Mouse (Mus musculus): Measurements from ENCODE around the gene Tmcc3.

Tmcc3 gene

DNA sequence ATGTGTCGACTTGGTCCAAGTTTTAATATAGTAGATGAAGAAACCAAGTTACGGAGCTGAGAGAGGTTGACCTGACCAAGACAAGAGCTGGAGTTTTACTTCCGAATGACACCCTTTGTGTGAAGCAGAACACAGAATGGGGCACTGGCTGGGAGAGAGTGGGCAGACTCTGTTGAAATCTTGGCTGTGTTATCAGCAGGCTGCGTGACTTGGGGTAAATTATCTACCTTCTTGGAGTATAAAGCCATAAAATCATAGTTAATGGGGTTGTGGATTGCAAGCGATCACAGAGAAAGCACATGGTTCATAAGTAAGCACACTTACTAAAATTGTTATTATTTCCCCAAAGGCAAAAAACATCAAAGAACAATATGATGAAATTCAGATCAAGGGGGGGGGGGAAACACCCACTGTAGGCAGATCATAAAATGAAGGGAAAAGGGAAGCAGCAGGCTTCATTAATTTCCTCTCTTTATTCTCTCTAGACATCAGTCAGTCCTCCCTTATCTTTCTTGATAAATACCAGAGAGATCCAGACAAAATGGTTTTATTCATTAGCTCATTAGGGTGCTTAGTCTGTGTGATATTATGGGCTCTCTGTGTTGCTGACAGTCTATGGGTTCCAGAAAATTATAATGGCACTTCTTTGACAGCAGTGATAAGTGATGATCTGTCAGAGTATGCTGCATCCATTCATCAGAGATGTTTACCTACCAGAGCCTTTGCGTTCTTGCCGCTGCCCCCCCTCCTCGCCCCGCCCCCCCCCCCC lies 1.1 kb upstream of the Tmcc3 start:
- H3K4me1 ChIP-seq (replicated peaks; ENCODE audit: low read depth, low read length) = peaks cover 12% of the 10 kb centered on the region
- H3K36me3 ChIP-seq (ENCODE audit: insufficient read depth, low read length) = no peaks in the 10 kb centered on the region
- H3K27me3 ChIP-seq (ENCODE audit: insufficient read depth, low read length) = peaks cover 40% of the 10 kb centered on the region
- H3K4me3 ChIP-seq (replicated peaks; ENCODE audit: low read length) = no peak overlapping the region
- H3K9me3 ChIP-seq (ENCODE audit: low read length) = no peaks in the 10 kb centered on the region
- no peak for TF ChIP-seq POU5F1 (IDR thresholded peaks at IDR 0.05; ENCODE audit: borderline replicate concordance, low read length)
- TF ChIP-seq CTCF (conservative IDR thresholded peaks at IDR 0.05; ENCODE audit: low read length) = no peak
- TF ChIP-seq NANOG (IDR thresholded peaks at IDR 0.05; ENCODE audit: borderline replicate concordance, low read length) = no peak

DNA sequence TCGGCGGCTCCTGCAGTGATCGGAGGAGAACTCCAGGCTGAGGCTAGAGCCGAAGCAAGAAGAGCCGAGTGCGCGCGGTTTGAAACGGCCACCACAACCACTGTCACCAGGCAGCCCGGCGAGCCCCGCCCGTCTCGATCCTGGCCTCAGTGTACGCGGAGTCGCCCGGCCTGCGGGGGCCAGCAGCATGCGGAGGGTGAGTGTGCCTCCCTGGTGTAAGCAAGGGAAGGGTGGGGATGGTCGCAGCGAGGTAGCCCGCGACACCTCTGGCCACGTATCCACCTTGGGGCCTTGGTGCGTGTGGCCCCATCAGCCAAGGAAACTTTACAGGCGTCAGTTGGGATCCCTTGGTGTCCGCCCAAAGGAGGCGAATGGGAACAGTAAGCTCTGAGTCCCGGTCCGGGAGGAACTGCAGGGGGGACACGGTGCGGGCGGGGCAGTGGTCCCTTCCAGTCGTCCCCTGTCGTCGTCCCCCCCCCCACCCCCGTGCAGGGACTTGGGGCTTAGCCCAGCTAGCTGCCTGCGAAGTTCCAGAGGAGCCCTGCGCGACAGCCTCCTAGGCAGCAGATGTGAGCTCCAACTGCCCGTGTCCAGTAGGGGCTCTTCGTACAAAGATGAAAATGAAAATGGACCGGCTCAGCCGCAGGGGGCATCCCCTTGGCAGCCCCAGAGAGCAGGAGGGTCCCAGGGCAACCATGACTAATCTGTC lies 412 bp downstream of the Tmcc3 start:
- no peak for TF ChIP-seq CTCF (conservative IDR thresholded peaks at IDR 0.05; ENCODE audit: low read length)
- TF ChIP-seq NANOG (IDR thresholded peaks at IDR 0.05; ENCODE audit: borderline replicate concordance, low read length) = no peak
- no peak for TF ChIP-seq POU5F1 (IDR thresholded peaks at IDR 0.05; ENCODE audit: borderline replicate concordance, low read length)
- Histone ChIP-seq H3K4me1 (replicated peaks; ENCODE audit: low read depth, low read length) (peaks cover 12% of the 10 kb centered on the region), H3K27me3 (ENCODE audit: insufficient read depth, low read length) (peaks cover 36% of the 10 kb centered on the region), H3K9me3 (ENCODE audit: low read length) (no peaks in the 10 kb centered on the region), H3K36me3 (ENCODE audit: insufficient read depth, low read length) (no peaks in the 10 kb centered on the region), H3K4me3 (replicated peaks; ENCODE audit: low read length) (peak overlapping the region; percentile 75)

DNA sequence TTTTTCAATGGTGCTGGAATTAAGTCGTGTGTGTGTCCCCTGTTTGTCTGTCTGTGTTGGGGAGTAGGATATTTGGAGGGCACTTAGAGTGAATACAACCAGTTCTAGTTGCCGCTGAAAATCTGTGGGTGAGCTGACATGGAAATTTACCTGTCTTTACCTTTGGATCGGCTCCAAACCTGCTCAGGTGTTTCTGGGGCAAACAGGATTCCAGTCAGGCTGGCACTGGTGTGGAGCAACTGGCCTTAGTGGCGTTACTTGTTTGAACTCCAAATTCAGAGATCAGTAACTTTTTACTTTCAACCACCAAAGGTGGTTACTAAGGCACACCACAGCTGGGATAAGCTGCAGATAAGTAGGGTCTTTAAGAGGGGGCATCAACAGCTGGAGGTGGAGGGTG lies 1.4 kb downstream of the Tmcc3 start:
- H3K27me3 ChIP-seq (ENCODE audit: insufficient read depth, low read length) = peaks cover 36% of the 10 kb centered on the region
- no peak overlapping the region for H3K4me3 ChIP-seq (replicated peaks; ENCODE audit: low read length)
- TF ChIP-seq CTCF (conservative IDR thresholded peaks at IDR 0.05; ENCODE audit: low read length) = no peak
- no peak for TF ChIP-seq POU5F1 (IDR thresholded peaks at IDR 0.05; ENCODE audit: borderline replicate concordance, low read length)
- no peak for TF ChIP-seq NANOG (IDR thresholded peaks at IDR 0.05; ENCODE audit: borderline replicate concordance, low read length)
- H3K9me3 ChIP-seq (ENCODE audit: low read length) = no peaks in the 10 kb centered on the region
- peaks cover 12% of the 10 kb centered on the region for H3K4me1 ChIP-seq (replicated peaks; ENCODE audit: low read depth, low read length)
- H3K36me3 ChIP-seq (ENCODE audit: insufficient read depth, low read length) = no peaks in the 10 kb centered on the region

DNA sequence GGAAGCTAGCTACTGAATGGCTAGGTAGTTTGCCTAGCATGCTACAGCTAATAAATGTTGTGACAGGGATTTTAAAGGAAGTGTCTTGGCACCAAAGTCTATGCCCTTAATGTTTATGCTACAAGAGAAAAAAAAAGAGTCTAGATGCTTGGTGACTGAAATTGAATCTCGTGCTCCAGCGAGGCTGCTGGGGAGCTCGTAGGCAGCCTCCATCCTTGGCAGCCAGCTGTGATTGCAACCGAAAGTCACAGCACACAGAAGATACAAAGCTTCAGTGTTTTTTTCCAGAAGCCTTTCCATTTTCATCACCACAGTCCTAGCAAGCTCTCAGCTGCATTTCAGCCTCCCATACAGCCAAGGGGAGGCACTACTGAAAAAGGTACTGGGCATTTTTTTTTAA lies 6.8 kb downstream of the Tmcc3 start:
- no peaks in the 10 kb centered on the region for H3K36me3 ChIP-seq (ENCODE audit: insufficient read depth, low read length)
- TF ChIP-seq POU5F1 (IDR thresholded peaks at IDR 0.05; ENCODE audit: borderline replicate concordance, low read length) (no peak), CTCF (conservative IDR thresholded peaks at IDR 0.05; ENCODE audit: low read length) (no peak), NANOG (IDR thresholded peaks at IDR 0.05; ENCODE audit: borderline replicate concordance, low read length) (no peak)
- H3K4me1 ChIP-seq (replicated peaks; ENCODE audit: low read depth, low read length) = no peaks in the 10 kb centered on the region
- no peak overlapping the region for H3K4me3 ChIP-seq (replicated peaks; ENCODE audit: low read length)
- H3K9me3 ChIP-seq (ENCODE audit: low read length) = no peaks in the 10 kb centered on the region
- H3K27me3 ChIP-seq (ENCODE audit: insufficient read depth, low read length) = peaks cover 6% of the 10 kb centered on the region; the same call in 1 of the 2 replicates

DNA sequence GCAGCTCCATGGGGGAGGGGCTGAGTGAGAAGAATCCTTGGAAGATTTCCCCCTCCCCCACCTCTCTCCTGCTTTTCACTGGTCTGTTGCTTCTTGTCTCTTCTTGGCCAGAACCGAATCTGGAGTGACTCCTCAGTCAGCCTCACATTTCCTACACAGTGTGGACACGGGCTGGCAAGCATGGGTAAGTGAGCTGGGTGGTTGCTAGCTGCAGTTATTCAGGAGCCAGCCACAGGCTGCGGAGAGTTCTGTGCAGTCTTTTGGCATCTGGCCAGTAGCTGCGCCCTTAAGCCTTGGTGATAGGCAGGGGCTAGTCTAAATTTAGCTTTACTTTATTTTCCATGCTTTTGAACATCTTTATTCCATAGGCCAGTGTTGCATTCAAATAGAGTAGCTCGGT lies 18.2 kb downstream of the Tmcc3 start:
- no peaks in the 10 kb centered on the region for H3K36me3 ChIP-seq (ENCODE audit: insufficient read depth, low read length)
- H3K4me1 ChIP-seq (replicated peaks; ENCODE audit: low read depth, low read length) = 0 out of 2 replicates have a peak, but pooled peaks cover 6% of the 10 kb centered on the region
- peaks cover 3% of the 10 kb centered on the region; the same call in 1 of the 2 replicates for H3K9me3 ChIP-seq (ENCODE audit: low read length)
- H3K27me3 ChIP-seq (ENCODE audit: insufficient read depth, low read length) = 0 out of 2 replicates have a peak, but pooled peaks cover 4% of the 10 kb centered on the region
- H3K4me3 ChIP-seq (replicated peaks; ENCODE audit: low read length) = no peak overlapping the region
- TF ChIP-seq CTCF (conservative IDR thresholded peaks at IDR 0.05; ENCODE audit: low read length) = no peak
- TF ChIP-seq POU5F1 (IDR thresholded peaks at IDR 0.05; ENCODE audit: borderline replicate concordance, low read length) = no peak
- TF ChIP-seq NANOG (IDR thresholded peaks at IDR 0.05; ENCODE audit: borderline replicate concordance, low read length) = no peak

DNA sequence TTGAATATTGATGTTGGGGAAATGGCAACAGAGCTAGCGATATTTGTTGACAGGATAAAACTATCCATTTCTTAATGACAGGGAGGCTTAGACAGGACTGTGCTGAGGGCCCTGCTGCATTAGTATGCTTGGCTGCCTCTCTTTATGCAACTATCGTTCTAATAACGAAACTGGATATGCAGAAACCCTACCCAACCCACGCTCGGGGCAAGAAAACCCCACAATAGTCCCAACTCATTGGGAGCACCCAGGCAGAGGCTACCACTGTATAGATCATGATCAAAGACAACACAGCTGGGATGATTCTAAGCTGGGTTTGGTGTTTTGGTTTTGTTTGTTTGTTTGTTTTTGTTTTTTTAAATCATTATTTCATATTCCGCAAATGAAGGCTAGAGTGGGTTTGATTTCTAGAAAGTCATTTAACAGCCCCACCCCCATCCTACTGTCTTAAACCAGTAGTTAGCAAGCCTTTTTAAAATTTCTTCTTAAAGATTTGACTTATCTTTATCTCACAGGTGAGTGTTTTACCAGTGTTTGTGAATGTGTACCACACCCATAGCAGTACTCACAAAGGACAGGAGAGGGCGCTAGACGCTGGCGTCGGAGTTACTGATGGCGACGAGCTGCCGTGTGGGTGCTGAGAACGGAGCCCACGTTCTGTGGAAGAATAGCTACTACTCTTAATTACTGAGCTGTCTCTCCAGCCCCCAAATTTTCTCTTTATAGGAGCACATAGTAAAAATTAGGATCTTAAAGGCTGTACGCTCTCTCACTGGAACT lies 20.8 kb downstream of the Tmcc3 start:
- Histone ChIP-seq H3K9me3 (ENCODE audit: low read length) (peaks cover 4% of the 10 kb centered on the region; the same call in 1 of the 2 replicates), H3K4me3 (replicated peaks; ENCODE audit: low read length) (no peak overlapping the region), H3K27me3 (ENCODE audit: insufficient read depth, low read length) (peaks cover 4% of the 10 kb centered on the region; the same call in 1 of the 2 replicates), H3K4me1 (replicated peaks; ENCODE audit: low read depth, low read length) (0 out of 2 replicates have a peak, but pooled peaks cover 6% of the 10 kb centered on the region), H3K36me3 (ENCODE audit: insufficient read depth, low read length) (no peaks in the 10 kb centered on the region)
- TF ChIP-seq CTCF (conservative IDR thresholded peaks at IDR 0.05; ENCODE audit: low read length) (peak; percentile 87), POU5F1 (IDR thresholded peaks at IDR 0.05; ENCODE audit: borderline replicate concordance, low read length) (no peak), NANOG (IDR thresholded peaks at IDR 0.05; ENCODE audit: borderline replicate concordance, low read length) (no peak)

DNA sequence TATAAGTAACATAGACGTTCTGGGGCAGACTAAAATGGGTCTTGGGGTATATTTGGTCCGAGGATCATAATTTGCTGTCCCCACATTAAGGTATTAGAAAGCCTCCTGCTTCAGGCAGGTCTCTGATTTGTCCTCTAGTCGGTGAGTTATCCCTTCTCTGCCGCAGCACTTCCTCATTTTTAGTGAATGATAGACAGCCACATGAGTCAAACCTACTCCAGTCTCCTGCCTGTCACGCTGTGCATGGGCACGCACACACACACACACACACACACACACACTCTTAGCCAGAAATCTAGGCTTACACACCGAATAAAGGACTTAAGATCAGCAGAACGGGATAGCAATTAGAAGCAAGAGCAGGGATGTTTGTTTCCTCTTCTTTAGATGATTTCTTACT lies 21.6 kb downstream of the Tmcc3 start:
- H3K36me3 ChIP-seq (ENCODE audit: insufficient read depth, low read length) = no peaks in the 10 kb centered on the region
- peaks cover 4% of the 10 kb centered on the region; the same call in 1 of the 2 replicates for H3K27me3 ChIP-seq (ENCODE audit: insufficient read depth, low read length)
- no peak overlapping the region for H3K4me3 ChIP-seq (replicated peaks; ENCODE audit: low read length)
- TF ChIP-seq NANOG (IDR thresholded peaks at IDR 0.05; ENCODE audit: borderline replicate concordance, low read length) (no peak), CTCF (conservative IDR thresholded peaks at IDR 0.05; ENCODE audit: low read length) (no peak), POU5F1 (IDR thresholded peaks at IDR 0.05; ENCODE audit: borderline replicate concordance, low read length) (no peak)
- H3K4me1 ChIP-seq (replicated peaks; ENCODE audit: low read depth, low read length) = 0 out of 2 replicates have a peak, but pooled peaks cover 6% of the 10 kb centered on the region
- peaks cover 8% of the 10 kb centered on the region; the same call in 1 of the 2 replicates for H3K9me3 ChIP-seq (ENCODE audit: low read length)

DNA sequence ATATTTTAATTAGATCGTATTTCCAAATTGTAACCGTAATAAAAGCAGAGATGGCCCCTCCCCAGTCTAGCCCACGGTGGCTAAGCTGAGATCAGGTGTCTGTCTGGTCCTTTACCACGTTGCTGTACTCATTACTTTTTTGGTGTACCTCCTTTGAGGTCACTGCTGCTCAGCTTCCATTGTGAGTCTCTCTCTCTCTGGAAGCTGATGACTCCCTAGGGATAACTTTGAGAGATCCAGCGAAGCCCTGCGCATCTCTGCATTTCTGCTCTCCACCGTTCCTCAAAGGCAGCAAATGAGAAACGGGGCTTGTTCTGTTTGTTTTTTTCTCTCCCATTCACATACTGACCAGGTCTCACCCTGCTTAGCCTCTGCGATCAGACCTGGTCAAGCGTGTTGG lies 23.3 kb downstream of the Tmcc3 start:
- Histone ChIP-seq H3K36me3 (ENCODE audit: insufficient read depth, low read length) (no peaks in the 10 kb centered on the region), H3K9me3 (ENCODE audit: low read length) (peaks cover 9% of the 10 kb centered on the region; the same call in 1 of the 2 replicates), H3K4me1 (replicated peaks; ENCODE audit: low read depth, low read length) (0 out of 2 replicates have a peak, but pooled peaks cover 3% of the 10 kb centered on the region), H3K4me3 (replicated peaks; ENCODE audit: low read length) (no peak overlapping the region), H3K27me3 (ENCODE audit: insufficient read depth, low read length) (peaks cover 4% of the 10 kb centered on the region; the same call in 1 of the 2 replicates)
- TF ChIP-seq POU5F1 (IDR thresholded peaks at IDR 0.05; ENCODE audit: borderline replicate concordance, low read length) (no peak), NANOG (IDR thresholded peaks at IDR 0.05; ENCODE audit: borderline replicate concordance, low read length) (no peak), CTCF (conservative IDR thresholded peaks at IDR 0.05; ENCODE audit: low read length) (no peak)
